Mouse (Mus musculus) stomach, embryonic 16.5 days (tissue): ENCODE data around the gene Magix. TPM values are rescaled to one million over a fixed set of nuclear protein-coding genes. Genes with fewer than 3 reads are reported as not detected.
"Not testable (repeated sequence)": the region's sequence is repeated elsewhere in the genome, so short reads cannot be mapped to it uniquely, and the experiment has no call there.

Experiments
- ATAC-seq: fragments of 200-750 bp; cut with Nextera tagmentation; 2 replicates; pipeline ENCODE4 v1.8.0; 2017; ENCODE audit warnings: moderate number of reproducible peaks, moderate TSS enrichment; ENCODE audit not compliant: insufficient read depth, low FRiP score
- H3K27ac ChIP-seq: fragments of 300-500 bp; sonication (generic); 2 replicates; pipeline ENCODE4 v1.5.1; 2014; ENCODE audit warnings: low read length
- H3K27me3 ChIP-seq: fragments of 300-500 bp; sonication (generic); 2 replicates; pipeline ENCODE4 v1.6.1; 2014; ENCODE audit warnings: low read length, control low read depth, mixed read lengths; ENCODE audit not compliant: control insufficient read depth, insufficient read depth
- H3K36me3 ChIP-seq: fragments of 300-500 bp; sonication (generic); 2 replicates; pipeline ENCODE4 v1.6.1; 2014; ENCODE audit warnings: low read length; ENCODE audit not compliant: control insufficient read depth, insufficient read depth
- H3K4me1 ChIP-seq: fragments of 300-500 bp; sonication (generic); 2 replicates; pipeline ENCODE4 v1.6.1; 2014; ENCODE audit warnings: low read length, control low read depth, mixed read lengths; ENCODE audit not compliant: control insufficient read depth, insufficient read depth
- H3K4me2 ChIP-seq: fragments of 300-500 bp; sonication (generic); 2 replicates; pipeline ENCODE4 v1.6.1; 2014; ENCODE audit warnings: low read depth, low read length, mixed read lengths
- H3K4me3 ChIP-seq: fragments of 300-500 bp; sonication (generic); replicated peaks from 2 replicates; pipeline ENCODE4 v1.5.1; 2014; ENCODE audit warnings: mild to moderate bottlenecking, low read length
- H3K9ac ChIP-seq: fragments of 300-500 bp; sonication (generic); 2 replicates; pipeline ENCODE4 v1.6.1; 2014; ENCODE audit warnings: low read length
- H3K9me3 ChIP-seq: fragments of 300-500 bp; sonication (generic); replicated peaks from 2 replicates; pipeline ENCODE4 v1.6.1; 2016; ENCODE audit warnings: low read length, control low read depth; ENCODE audit not compliant: control insufficient read depth
- WGBS: fragments of 180-500 bp; shearing (Covaris S2); extraction: QIAGEN DNeasy Blood & Tissue Kit; methylation state at CpG from one replicate; pipeline ENCODE4 v1.1.7; 2014; 5-methylcytosine and 5-hydroxymethylcytosine counted together
- polyA plus RNA-seq: library from polyadenylated mRNA; unstranded; fragments of >200 nt; fragmentation: Nextera tagmentation; extraction: Ambion mirVana; gene quantifications from 2 replicates; pipeline ENCODE4 v1.2.1, GENCODE M21; 2015

The Magix gene
- polyA plus RNA-seq, 1 experiment from 2014 or later: 0.87 TPM

GRCm38 (mm10) chrX:7716058-7716457 lies 35.0 kb upstream of the Magix start:
- not testable (repeated sequence) for H3K9me3 ChIP-seq, H3K9ac ChIP-seq, ATAC-seq, H3K27ac ChIP-seq, H3K4me1 ChIP-seq, H3K27me3 ChIP-seq, H3K4me3 ChIP-seq, H3K4me2 ChIP-seq, H3K36me3 ChIP-seq
- 15% methylated on average over 1 of the region's 1 CpGs for WGBS

- 10% methylated on average over 24 of the region's 60 CpGs for WGBS
- peak within 1 kb of the TSS; percentile 55 for H3K9ac ChIP-seq
Observed at GRCm38 (mm10) chrX:7714135-7714899, 33.3 kb upstream of the Magix start, which contains the start of gene Wdr45. Gene Wdr45 (plus strand): TSS chrX:7714333.

GRCm38 (mm10) chrX:7713764-7714134 lies 32.7 kb upstream of the Magix start:
- peak overlapping the region; percentile 41 for H3K4me3 ChIP-seq
- not testable (repeated sequence) for H3K9me3 ChIP-seq, H3K36me3 ChIP-seq, H3K27me3 ChIP-seq, H3K27ac ChIP-seq, H3K4me1 ChIP-seq
- H3K9ac ChIP-seq: peak overlapping the region; percentile 55
- WGBS: 33% methylated on average over 5 of the region's 12 CpGs
- peak overlapping the region; percentile 55 for H3K4me2 ChIP-seq
- ATAC-seq: peak; percentile 18; the same call in 1 of the 2 replicates

More at GRCm38 (mm10) chrX:7714135-7714899, 33.3 kb upstream of the Magix start, which contains the start of gene Wdr45:
- H3K36me3 ChIP-seq, H3K4me1 ChIP-seq, H3K27me3 ChIP-seq, H3K27ac ChIP-seq, H3K9me3 ChIP-seq: not testable (repeated sequence)
- Histone ChIP-seq H3K4me3 (peak within 1 kb of the TSS; percentile 41), H3K4me2 (peak within 1 kb of the TSS; percentile 55)
- peak; percentile 95 for ATAC-seq

- Histone ChIP-seq H3K4me2 (peak within 1 kb of the TSS; percentile 55), H3K27me3 (no peaks in the 10 kb centered on the region), H3K27ac (no peak within 1 kb of the TSS), H3K4me1 (no peaks in the 10 kb centered on the region; the same call in 1 of the 2 replicates), H3K4me3 (peak within 1 kb of the TSS; percentile 62), H3K9ac (peak within 1 kb of the TSS; percentile 78), H3K36me3 (no peaks in the 10 kb centered on the region), H3K9me3 (no peaks in the 10 kb centered on the region)
- WGBS: 6% methylated on average over 33 of the region's 33 CpGs
- peak; percentile 95 for ATAC-seq
Observed at GRCm38 (mm10) chrX:7696954-7697381, 15.9 kb upstream of the Magix start, which contains the start of gene Gpkow. Gene Gpkow (plus strand): TSS chrX:7697131.

GRCm38 (mm10) chrX:7696520-7696919 lies 15.5 kb upstream of the Magix start:
- peak; percentile 16; the same call in 1 of the 2 replicates for ATAC-seq
- H3K27ac ChIP-seq: no peak overlapping the region
- 34% methylated on average over 6 of the region's 6 CpGs for WGBS

GRCm38 (mm10) chrX:7692862-7693261 lies 11.8 kb upstream of the Magix start:
- Histone ChIP-seq H3K27me3 (no peaks in the 10 kb centered on the region), H3K9me3 (no peaks in the 10 kb centered on the region), H3K4me1 (no peaks in the 10 kb centered on the region), H3K4me3 (no peak overlapping the region), H3K36me3 (no peaks in the 10 kb centered on the region), H3K27ac (no peak overlapping the region), H3K9ac (no peak overlapping the region), H3K4me2 (no peak overlapping the region)
- no peak for ATAC-seq
- WGBS: 31% methylated on average over 4 of the region's 4 CpGs

More at GRCm38 (mm10) chrX:7696520-7696919, 15.5 kb upstream of the Magix start:
- H3K4me3 ChIP-seq: peak overlapping the region; percentile 20
- H3K9ac ChIP-seq: no peak overlapping the region
- H3K9me3 ChIP-seq: no peaks in the 10 kb centered on the region
- no peaks in the 10 kb centered on the region for H3K36me3 ChIP-seq
- peak overlapping the region; percentile 40 for H3K4me2 ChIP-seq
- H3K4me1 ChIP-seq: no peaks in the 10 kb centered on the region; the same call in 1 of the 2 replicates
- H3K27me3 ChIP-seq: no peaks in the 10 kb centered on the region

- Histone ChIP-seq H3K27me3 (no peaks in the 10 kb centered on the region), H3K4me1 (no peaks in the 10 kb centered on the region), H3K27ac (no peak overlapping the region), H3K9ac (no peak overlapping the region), H3K4me2 (no peak overlapping the region), H3K9me3 (no peaks in the 10 kb centered on the region), H3K4me3 (no peak overlapping the region), H3K36me3 (no peaks in the 10 kb centered on the region)
- no peak for ATAC-seq
- 64% methylated on average over 3 of the region's 3 CpGs for WGBS
Observed at GRCm38 (mm10) chrX:7690486-7690885, 9.4 kb upstream of the Magix start.

GRCm38 (mm10) chrX:7688321-7688720 lies 7.3 kb upstream of the Magix start:
- H3K4me3 ChIP-seq: no peak overlapping the region
- no peaks in the 10 kb centered on the region for H3K4me1 ChIP-seq
- H3K9ac ChIP-seq: no peak overlapping the region
- no peak overlapping the region for H3K27ac ChIP-seq
- 85% methylated on average over 2 of the region's 2 CpGs for WGBS
- no peaks in the 10 kb centered on the region for H3K27me3 ChIP-seq
- no peak overlapping the region for H3K4me2 ChIP-seq
- H3K9me3 ChIP-seq: no peaks in the 10 kb centered on the region
- no peak for ATAC-seq
- H3K36me3 ChIP-seq: no peaks in the 10 kb centered on the region

GRCm38 (mm10) chrX:7680057-7680412 lies 1.0 kb downstream of the Magix start:
- H3K4me2 ChIP-seq: peak overlapping the region; percentile 58
- H3K4me3 ChIP-seq: peak overlapping the region; percentile 40
- H3K4me1 ChIP-seq: no peaks in the 10 kb centered on the region
- WGBS: 23% methylated on average over 12 of the region's 12 CpGs
- H3K27ac ChIP-seq: no peak overlapping the region
- ATAC-seq: peak; percentile 34; the same call in 1 of the 2 replicates
- H3K9ac ChIP-seq: peak overlapping the region; percentile 55; the same call in 1 of the 2 replicates
- no peaks in the 10 kb centered on the region for H3K9me3 ChIP-seq
- H3K36me3 ChIP-seq: no peaks in the 10 kb centered on the region
- H3K27me3 ChIP-seq: no peaks in the 10 kb centered on the region
